Mouse (Mus musculus) kidney, embryonic 15.5 days (tissue): ENCODE data around the gene Pax5. TPM values are rescaled to one million over a fixed set of nuclear protein-coding genes. Genes with fewer than 3 reads are reported as not detected.

Experiments
- ATAC-seq: fragments of 200-750 bp; cut with Nextera tagmentation; replicated peaks from 2 replicates; pipeline ENCODE4 v1.8.0; 2017; ENCODE audit warnings: moderate TSS enrichment; ENCODE audit not compliant: low FRiP score
- H3K27ac ChIP-seq: fragments of 300-500 bp; sonication (generic); 2 replicates; pipeline ENCODE4 v1.5.1; 2015; ENCODE audit warnings: mild to moderate bottlenecking, inconsistent platforms
- H3K27me3 ChIP-seq: fragments of 300-500 bp; sonication (generic); 2 replicates; pipeline ENCODE4 v1.6.1; 2015; ENCODE audit warnings: inconsistent platforms
- H3K36me3 ChIP-seq: fragments of 300-500 bp; sonication (generic); 2 replicates; pipeline ENCODE4 v1.6.1; 2015; ENCODE audit warnings: inconsistent platforms
- H3K4me1 ChIP-seq: fragments of 300-500 bp; sonication (generic); 2 replicates; pipeline ENCODE4 v1.6.1; 2015; ENCODE audit warnings: inconsistent platforms
- H3K4me2 ChIP-seq: fragments of 300-500 bp; sonication (generic); 2 replicates; pipeline ENCODE4 v1.6.1; 2015; ENCODE audit warnings: moderate library complexity, mild to moderate bottlenecking, inconsistent platforms
- H3K4me3 ChIP-seq: fragments of 300-500 bp; sonication (generic); replicated peaks from 2 replicates; pipeline ENCODE4 v1.5.1; 2015; ENCODE audit warnings: mild to moderate bottlenecking, inconsistent platforms
- H3K9ac ChIP-seq: fragments of 300-500 bp; sonication (generic); 2 replicates; pipeline ENCODE4 v1.6.1; 2015; ENCODE audit warnings: mild to moderate bottlenecking, inconsistent platforms
- H3K9me3 ChIP-seq: fragments of 300-500 bp; sonication (generic); replicated peaks from 2 replicates; pipeline ENCODE4 v1.6.1; 2016; ENCODE audit warnings: inconsistent platforms
- WGBS: fragments of 180-500 bp; shearing (Covaris S2); methylation state at CpG from one replicate; pipeline ENCODE4 v1.1.7; 2015; ENCODE audit warnings: mixed read lengths; 5-methylcytosine and 5-hydroxymethylcytosine counted together
- polyA plus RNA-seq: library from polyadenylated mRNA; unstranded; fragments of >200 nt; fragmentation: Nextera tagmentation; extraction: Ambion mirVana; gene quantifications from 2 replicates; pipeline ENCODE4 v1.2.1, GENCODE M21; 2015

Pax5 gene
- polyA plus RNA-seq, 1 experiment from 2014 or later, result 0.01 TPM

GRCm38 (mm10) chr4:44641831-44642587 is 68.3 kb downstream of the Pax5 start:
- Histone ChIP-seq H3K4me3 (no peak overlapping the region), H3K4me2 (no peak overlapping the region), H3K27ac (no peak overlapping the region), H3K27me3 (peaks cover 15% of the 10 kb centered on the region), H3K36me3 (no peaks in the 10 kb centered on the region), H3K9me3 (no peaks in the 10 kb centered on the region), H3K9ac (no peak overlapping the region), H3K4me1 (0 out of 2 replicates have a peak, but pooled peaks cover 4% of the 10 kb centered on the region)
- ATAC-seq, result no peak
- WGBS, result 29% methylated on average over 12 of the region's 12 CpGs

DNA sequence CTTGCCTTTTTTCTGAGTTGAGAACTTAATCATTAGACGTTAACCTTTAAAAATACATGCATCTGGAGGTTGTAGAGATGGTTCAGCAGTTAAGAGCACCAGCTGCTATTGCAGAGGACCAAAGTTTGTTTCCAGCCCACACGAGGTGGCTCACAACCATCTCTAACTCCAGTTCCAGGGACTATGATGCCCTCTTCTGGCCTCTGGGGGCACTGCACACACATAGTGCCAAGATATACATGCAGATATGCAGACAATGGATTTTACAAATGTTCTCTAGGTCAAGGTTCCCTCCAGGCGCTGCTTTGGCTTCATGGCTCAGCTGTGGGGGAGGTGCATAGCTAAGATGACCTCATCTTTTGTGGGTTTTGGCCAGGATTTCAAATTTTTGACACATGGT is 74.7 kb downstream of the Pax5 start:
- ATAC-seq, result no peak
- Histone ChIP-seq H3K4me1 (peaks cover 13% of the 10 kb centered on the region), H3K27ac (no peak overlapping the region), H3K27me3 (peaks cover 15% of the 10 kb centered on the region; the same call in 1 of the 2 replicates), H3K4me2 (no peak overlapping the region), H3K9ac (no peak overlapping the region), H3K36me3 (no peaks in the 10 kb centered on the region), H3K4me3 (no peak overlapping the region), H3K9me3 (no peaks in the 10 kb centered on the region)
- WGBS, result 85% methylated on average over 3 of the region's 3 CpGs

DNA sequence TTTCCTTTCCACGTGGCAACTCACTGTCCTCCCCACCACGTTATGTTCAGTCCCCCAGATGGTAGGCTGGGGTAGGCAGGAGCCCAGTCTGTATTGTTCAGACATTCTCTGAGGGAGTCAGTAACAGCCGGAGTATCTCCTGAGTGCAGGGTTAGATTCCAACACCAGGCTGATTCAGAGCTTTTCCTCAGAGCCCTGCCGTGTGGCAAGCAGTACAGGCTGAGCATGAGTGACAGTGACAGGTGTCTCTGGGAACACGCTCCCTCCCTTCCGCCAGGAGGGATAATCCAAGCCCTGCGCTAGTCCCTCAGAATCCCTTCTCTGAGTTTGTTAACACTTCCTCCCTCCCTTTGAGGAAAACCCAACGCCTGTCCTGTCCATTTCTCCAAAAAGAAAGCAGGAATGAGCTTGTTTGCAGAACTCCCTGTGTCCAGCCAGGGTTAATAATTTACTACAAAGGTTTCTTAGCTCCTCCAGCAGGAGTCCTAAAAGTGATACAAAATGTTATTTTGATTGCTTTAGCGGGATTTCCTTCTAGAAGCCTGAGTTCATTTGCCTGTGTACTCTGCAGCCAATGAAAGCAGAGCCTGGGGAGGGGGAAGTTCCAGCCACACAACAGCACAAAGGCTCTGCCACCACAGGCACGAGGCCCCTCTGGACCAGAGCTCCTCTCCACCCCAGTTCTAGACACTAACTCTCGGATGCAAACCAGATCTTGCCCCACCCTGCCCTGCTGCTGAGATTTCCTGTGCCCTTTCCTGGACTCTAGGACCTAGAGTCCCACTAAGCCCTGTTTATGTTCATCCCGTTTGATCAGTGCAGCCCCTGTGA is 76.4 kb downstream of the Pax5 start:
- H3K9ac ChIP-seq, result no peak overlapping the region
- peaks cover 13% of the 10 kb centered on the region for H3K4me1 ChIP-seq
- H3K27ac ChIP-seq, result no peak overlapping the region
- no peaks in the 10 kb centered on the region for H3K9me3 ChIP-seq
- WGBS, result 13% methylated on average over 12 of the region's 12 CpGs
- no peaks in the 10 kb centered on the region for H3K36me3 ChIP-seq
- 0 out of 2 replicates have a peak overlapping the region, but pooled peaks have one; percentile 9 for H3K4me3 ChIP-seq
- peaks cover 12% of the 10 kb centered on the region; the same call in 1 of the 2 replicates for H3K27me3 ChIP-seq
- peak overlapping the region; percentile 41 for H3K4me2 ChIP-seq
- peak; percentile 58; the same call in 1 of the 2 replicates for ATAC-seq

- Histone ChIP-seq H3K4me3 (no peak overlapping the region), H3K36me3 (no peaks in the 10 kb centered on the region), H3K9me3 (no peaks in the 10 kb centered on the region), H3K4me2 (no peak overlapping the region), H3K27me3 (peaks cover 11% of the 10 kb centered on the region; the same call in 1 of the 2 replicates), H3K4me1 (peaks cover 13% of the 10 kb centered on the region), H3K27ac (no peak overlapping the region), H3K9ac (no peak overlapping the region)
- WGBS, result 66% methylated on average over 6 of the region's 6 CpGs
- no peak for ATAC-seq
Observed at GRCm38 (mm10) chr4:44630059-44630458, 80.2 kb downstream of the Pax5 start.

DNA sequence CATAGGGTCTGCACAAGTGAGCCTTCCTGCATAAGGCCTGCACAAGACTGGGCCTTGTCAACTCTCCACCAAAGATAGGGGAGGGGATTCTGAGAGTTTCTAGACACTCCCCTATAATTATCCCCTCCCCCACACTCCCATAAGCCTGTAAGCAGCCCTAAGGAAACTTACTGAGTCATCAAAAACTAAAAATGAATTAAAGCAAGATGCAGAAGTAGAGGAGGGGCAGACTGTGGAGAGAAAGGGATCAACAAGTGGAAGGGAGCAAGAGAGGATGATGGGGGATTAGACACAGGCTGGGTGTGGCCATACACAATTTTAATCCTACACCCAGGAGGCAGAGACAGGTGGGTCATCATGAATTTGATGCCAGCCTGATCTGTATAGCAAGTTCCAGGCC is 82.4 kb downstream of the Pax5 start:
- Histone ChIP-seq H3K4me3 (no peak overlapping the region), H3K4me1 (no peaks in the 10 kb centered on the region), H3K9me3 (no peaks in the 10 kb centered on the region), H3K9ac (no peak overlapping the region), H3K36me3 (no peaks in the 10 kb centered on the region), H3K4me2 (no peak overlapping the region), H3K27me3 (peaks cover 2% of the 10 kb centered on the region; the same call in 1 of the 2 replicates), H3K27ac (no peak overlapping the region)
- ATAC-seq, result no peak

GRCm38 (mm10) chr4:44625108-44625424 is 85.2 kb downstream of the Pax5 start:
- Histone ChIP-seq H3K4me2 (no peak overlapping the region), H3K9ac (no peak overlapping the region), H3K9me3 (no peaks in the 10 kb centered on the region), H3K4me3 (no peak overlapping the region), H3K27ac (no peak overlapping the region), H3K27me3 (peaks cover 19% of the 10 kb centered on the region), H3K36me3 (no peaks in the 10 kb centered on the region), H3K4me1 (no peaks in the 10 kb centered on the region)
- no peak for ATAC-seq
- WGBS, result 88% methylated on average over 6 of the region's 6 CpGs

DNA sequence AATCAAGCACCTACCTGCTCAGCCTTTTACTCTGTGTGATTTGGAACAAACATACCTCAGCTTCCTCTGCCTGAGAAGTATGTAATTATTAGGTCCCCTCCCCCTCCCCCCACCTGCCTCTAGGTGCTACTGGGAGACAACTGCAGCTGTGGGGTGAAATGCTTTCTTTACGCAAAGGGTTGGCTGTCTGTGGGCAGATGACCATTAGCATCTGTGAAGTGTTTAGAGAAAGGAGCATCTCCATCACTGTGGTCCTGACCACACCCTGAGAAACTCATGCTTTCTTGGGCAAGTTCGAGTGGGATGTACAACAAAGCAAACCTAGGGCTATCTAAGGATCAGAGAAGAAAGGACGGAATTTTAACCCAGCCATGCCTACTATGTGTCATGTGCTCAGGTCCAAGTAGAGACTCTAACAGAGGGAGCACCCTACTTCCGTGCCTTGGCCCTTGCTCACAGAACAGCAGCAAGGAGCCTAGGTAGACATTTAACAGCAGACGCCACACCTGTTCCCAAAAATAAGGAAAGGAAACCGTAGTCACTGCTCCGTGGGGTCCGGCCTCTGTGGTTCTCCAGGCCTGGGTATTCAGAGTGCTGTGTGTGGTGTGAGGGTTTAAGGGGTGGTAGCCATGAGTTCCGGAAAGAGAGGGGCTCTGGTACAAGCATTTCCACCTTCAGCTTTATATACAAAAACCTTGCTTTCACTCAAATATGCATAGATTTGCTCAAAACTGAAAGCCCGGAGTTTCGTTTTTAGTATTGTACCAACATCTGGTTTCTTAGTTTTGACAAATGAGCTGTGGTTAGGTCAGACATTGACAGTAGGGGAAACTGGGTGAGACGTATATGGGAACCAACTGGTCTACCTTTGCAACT is 85.8 kb downstream of the Pax5 start:
- Histone ChIP-seq H3K27ac (no peak overlapping the region), H3K4me2 (no peak overlapping the region), H3K9me3 (no peaks in the 10 kb centered on the region), H3K36me3 (no peaks in the 10 kb centered on the region), H3K27me3 (peaks cover 19% of the 10 kb centered on the region), H3K9ac (no peak overlapping the region), H3K4me3 (no peak overlapping the region), H3K4me1 (no peaks in the 10 kb centered on the region)
- no peak for ATAC-seq
- 89% methylated on average over 12 of the region's 12 CpGs for WGBS

DNA sequence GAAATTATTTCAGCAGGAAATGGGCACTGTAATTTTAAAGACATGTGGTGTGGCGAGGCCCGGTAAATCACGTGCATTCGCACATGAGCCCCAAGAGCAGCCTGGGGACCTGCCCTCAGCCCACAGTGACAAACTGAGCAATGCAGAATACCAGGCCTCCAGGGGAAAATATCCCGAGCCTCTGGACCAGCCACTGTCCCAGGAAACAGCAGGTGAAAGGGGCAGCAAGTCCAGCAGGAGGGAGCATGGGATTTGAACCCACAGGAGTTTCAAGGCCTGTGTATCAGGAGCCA is 86.9 kb downstream of the Pax5 start:
- H3K9me3 ChIP-seq, result no peaks in the 10 kb centered on the region
- H3K4me1 ChIP-seq, result no peaks in the 10 kb centered on the region
- no peak overlapping the region for H3K4me3 ChIP-seq
- peaks cover 19% of the 10 kb centered on the region for H3K27me3 ChIP-seq
- no peak overlapping the region for H3K9ac ChIP-seq
- 49% methylated on average over 5 of the region's 5 CpGs for WGBS
- no peaks in the 10 kb centered on the region for H3K36me3 ChIP-seq
- no peak overlapping the region for H3K27ac ChIP-seq
- no peak overlapping the region for H3K4me2 ChIP-seq
- ATAC-seq, result no peak

DNA sequence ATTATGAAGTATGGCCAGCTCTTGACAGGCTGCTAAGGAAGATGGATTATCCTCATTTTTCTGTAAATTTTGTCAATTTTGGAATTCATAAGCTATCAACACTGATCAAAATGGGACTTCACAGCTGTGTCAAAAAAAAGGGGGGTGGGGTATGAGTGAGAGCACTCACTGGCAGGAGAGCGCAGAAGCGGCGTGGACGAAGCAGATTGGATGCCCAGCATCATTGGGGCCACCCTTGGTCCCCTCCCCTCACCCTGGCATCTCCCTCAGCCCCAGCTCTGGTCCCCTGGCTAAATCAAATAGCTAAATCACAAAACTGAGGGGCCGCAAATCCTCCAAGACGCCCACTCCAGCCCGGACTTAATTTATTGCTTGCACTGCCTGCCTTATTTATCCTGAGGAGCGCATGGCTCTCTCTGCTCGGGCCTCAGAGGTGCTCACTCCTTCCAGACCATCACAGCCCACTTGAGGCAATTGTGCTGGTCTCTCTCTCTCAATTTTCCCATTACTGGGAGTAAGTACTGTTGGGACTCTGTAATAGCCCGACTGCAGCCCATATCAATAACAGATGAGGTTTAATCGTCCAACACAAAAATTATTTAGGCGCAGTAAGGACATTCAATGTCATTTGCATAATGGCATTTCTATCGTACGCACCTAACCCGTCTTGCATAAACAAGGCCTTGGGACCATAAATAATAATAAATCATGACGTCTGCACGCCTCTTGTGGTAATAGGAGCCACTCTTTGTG is 87.4 kb downstream of the Pax5 start:
- ATAC-seq, result no peak
- WGBS, result 48% methylated on average over 17 of the region's 17 CpGs

DNA sequence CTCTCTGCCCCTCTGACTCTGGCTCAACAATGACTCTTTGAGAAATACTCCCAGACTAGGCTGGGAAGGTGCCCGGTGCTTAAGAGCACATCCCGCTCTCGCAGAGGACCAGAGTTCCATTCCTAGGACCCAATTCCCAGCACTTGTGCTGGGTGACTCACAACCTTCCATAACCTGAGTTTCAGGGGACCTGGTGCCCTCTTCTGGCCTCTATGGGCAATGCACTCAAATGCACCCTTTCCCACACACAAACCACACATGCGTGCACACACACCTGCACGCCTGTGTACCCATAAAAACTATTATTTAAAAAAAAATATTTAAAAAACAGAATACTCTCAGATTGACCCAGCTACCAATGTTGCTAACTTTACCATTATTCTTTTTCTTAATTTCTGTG is 90.0 kb downstream of the Pax5 start:
- no peak overlapping the region for H3K4me3 ChIP-seq
- H3K27ac ChIP-seq, result no peak overlapping the region
- no peak overlapping the region for H3K9ac ChIP-seq
- no peak for ATAC-seq
- H3K4me1 ChIP-seq, result no peaks in the 10 kb centered on the region
- H3K36me3 ChIP-seq, result no peaks in the 10 kb centered on the region
- H3K9me3 ChIP-seq, result no peaks in the 10 kb centered on the region
- no peak overlapping the region for H3K4me2 ChIP-seq
- 94% methylated on average over 5 of the region's 5 CpGs for WGBS
- H3K27me3 ChIP-seq, result peaks cover 24% of the 10 kb centered on the region

More for the DNA sequence above, 87.4 kb downstream of the Pax5 start:
- H3K36me3 ChIP-seq, result no peaks in the 10 kb centered on the region
- no peaks in the 10 kb centered on the region for H3K4me1 ChIP-seq
- H3K9me3 ChIP-seq, result no peaks in the 10 kb centered on the region
- no peak overlapping the region for H3K27ac ChIP-seq
- no peak overlapping the region for H3K9ac ChIP-seq
- H3K4me2 ChIP-seq, result no peak overlapping the region
- peaks cover 19% of the 10 kb centered on the region for H3K27me3 ChIP-seq
- H3K4me3 ChIP-seq, result no peak overlapping the region

- Histone ChIP-seq H3K4me3 (no peak overlapping the region), H3K9me3 (no peaks in the 10 kb centered on the region), H3K36me3 (no peaks in the 10 kb centered on the region), H3K27ac (no peak overlapping the region), H3K4me1 (0 out of 2 replicates have a peak, but pooled peaks cover 9% of the 10 kb centered on the region), H3K4me2 (no peak overlapping the region), H3K27me3 (0 out of 2 replicates have a peak, but pooled peaks cover 5% of the 10 kb centered on the region), H3K9ac (no peak overlapping the region)
- no peak for ATAC-seq
- WGBS, result 75% methylated on average over 8 of the region's 8 CpGs
Observed at GRCm38 (mm10) chr4:44614066-44614667, 96.1 kb downstream of the Pax5 start.
